Mouse (Mus musculus): ENCODE measurements at regions not wholly inside any gene's neighbourhood (a gene's known extent, or its start where the extent isn't known, plus 50 kb on each side); places are given as distances from the start of the nearest gene placed in this dataset.

GRCm38 (mm10) chr6:112152535-112153364 is 120.8 kb upstream of the Lmcd1 start:
- DNase-seq = no peak

DNA sequence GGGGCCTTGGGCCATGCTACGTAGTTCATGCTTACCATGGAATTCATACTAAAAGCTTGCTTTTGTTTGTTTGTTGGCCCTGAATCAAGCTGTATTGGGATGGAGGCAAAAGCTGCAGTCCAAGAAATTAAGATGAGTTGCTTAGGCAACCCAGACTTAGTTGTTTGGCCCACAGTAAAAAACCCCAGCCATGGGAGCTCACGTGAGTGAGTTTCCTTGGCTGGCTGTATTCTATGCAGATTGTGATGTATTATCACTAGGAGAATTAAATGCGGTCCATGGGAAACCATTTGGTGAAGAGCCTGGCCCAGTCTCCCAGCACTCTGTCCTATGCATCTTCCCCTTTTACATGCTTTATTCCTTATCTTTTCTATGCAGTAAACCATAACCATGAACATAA is 106.1 kb upstream of the Lmcd1 start:
- DNase-seq = no peak

- DNase-seq = no peak
These were observed 97.2 kb upstream of the Lmcd1 start for GRCm38 (mm10) chr6:112176344-112176743.

- DNase-seq = no peak
These were observed 85.9 kb upstream of the Lmcd1 start for GRCm38 (mm10) chr6:112187636-112188035.

- peak; percentile 46 for DNase-seq
These were observed 82.5 kb upstream of the Lmcd1 start for GRCm38 (mm10) chr6:112191032-112191431.

GRCm38 (mm10) chr6:112197445-112197844 is 76.1 kb upstream of the Lmcd1 start:
- DNase-seq = peak; percentile 38

- no peak for DNase-seq
These were observed 74.3 kb upstream of the Lmcd1 start for GRCm38 (mm10) chr6:112199241-112199640.

DNA sequence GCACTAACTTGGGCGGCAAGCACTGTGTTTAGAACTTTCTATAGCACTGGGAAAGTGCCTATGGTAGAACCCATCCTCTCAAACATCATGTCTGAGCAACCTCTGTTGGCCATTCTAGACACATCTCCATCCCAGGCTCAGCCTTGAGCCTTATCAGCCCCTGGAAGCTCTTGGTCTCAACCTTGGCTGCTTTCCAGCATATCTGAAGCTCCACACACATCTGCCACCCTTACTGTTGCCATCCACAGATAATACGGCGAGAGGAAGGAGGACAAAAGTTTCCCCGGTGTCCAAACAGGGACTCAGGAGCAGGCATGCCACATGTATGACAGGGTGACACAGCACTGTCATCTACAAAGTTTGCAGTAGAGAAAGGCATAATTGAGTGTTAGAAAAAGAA is 71.4 kb upstream of the Lmcd1 start:
- DNase-seq = no peak

- DNase-seq = no peak
These were observed 70.2 kb upstream of the Lmcd1 start for GRCm38 (mm10) chr6:112203321-112203720.

DNA sequence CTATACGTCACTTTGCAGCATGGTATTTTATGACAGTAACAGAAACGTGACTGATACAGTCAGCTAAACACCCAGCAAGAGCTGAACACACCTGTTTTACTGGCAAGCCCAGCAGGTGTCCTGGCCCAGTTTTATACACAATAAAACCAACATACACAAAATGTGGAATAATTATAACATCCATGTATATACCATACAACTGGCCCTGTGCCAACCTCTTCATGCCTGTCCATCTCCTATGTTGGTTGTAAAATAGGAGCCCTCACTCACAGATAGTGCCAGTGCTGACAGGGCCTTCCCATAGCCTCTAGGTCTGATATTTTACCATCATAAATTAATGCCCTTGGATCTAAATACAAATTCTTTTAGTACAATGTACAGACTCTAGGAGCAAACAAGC is 68.6 kb upstream of the Lmcd1 start:
- no peak for DNase-seq

DNA sequence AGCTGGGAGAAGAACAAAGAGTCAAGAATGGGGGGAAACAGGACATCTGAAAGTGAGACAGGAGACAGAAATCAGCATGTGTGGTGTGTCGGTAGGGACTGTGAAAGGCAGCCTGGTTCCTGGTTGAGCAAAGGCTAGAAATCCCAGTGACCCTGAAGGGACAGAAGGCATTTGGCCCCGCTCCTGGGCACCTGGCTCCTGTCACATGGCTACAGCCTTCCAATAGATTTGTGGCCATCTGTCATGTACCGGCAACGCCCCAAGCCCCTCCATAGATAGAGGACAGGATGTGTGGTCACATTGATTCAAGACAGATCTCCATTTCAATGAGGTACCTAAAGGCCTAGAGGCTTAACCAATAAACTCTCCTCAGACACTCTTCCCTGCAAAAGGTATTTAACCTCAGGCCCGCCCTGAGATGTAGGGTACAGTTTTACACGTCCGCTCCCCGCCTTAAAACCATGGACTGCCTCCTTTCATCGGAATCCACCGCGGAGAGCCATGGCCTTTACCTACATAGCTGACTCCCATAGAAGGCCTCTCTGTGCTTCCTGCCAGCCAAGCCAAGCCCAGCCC is 68.0 kb upstream of the Lmcd1 start:
- no peak for DNase-seq

GRCm38 (mm10) chr6:112207229-112207628 is 66.3 kb upstream of the Lmcd1 start:
- DNase-seq = peak; percentile 18

- DNase-seq = no peak
These were observed 63.2 kb upstream of the Lmcd1 start for GRCm38 (mm10) chr6:112210238-112210950.

DNA sequence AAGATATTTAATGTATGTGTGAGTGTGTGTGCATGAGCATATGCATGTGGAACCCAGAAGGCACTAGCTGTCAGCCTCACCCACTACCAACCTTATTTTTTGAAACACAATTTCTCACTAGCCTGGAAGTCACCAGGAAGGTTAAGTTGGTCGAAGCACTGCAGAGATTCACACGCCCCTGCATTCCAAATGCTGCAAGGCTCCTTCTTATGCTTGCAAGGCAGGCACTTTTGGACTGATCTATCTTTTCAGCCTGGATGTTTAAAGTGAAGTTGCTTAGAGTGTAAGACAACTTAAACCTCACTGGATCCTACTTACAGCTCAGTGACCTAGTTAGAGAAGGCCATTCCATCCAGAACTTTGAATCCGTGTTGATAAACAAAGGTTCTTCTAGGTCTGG is 56.7 kb upstream of the Lmcd1 start:
- no peak for DNase-seq

- no peak for DNase-seq
These were observed 55.3 kb upstream of the Lmcd1 start for GRCm38 (mm10) chr6:112218248-112218647.

GRCm38 (mm10) chr6:112219641-112220040 is 53.9 kb upstream of the Lmcd1 start:
- DNase-seq = no peak

GRCm38 (mm10) chr6:112220149-112220548 is 53.4 kb upstream of the Lmcd1 start:
- no peak for DNase-seq

DNA sequence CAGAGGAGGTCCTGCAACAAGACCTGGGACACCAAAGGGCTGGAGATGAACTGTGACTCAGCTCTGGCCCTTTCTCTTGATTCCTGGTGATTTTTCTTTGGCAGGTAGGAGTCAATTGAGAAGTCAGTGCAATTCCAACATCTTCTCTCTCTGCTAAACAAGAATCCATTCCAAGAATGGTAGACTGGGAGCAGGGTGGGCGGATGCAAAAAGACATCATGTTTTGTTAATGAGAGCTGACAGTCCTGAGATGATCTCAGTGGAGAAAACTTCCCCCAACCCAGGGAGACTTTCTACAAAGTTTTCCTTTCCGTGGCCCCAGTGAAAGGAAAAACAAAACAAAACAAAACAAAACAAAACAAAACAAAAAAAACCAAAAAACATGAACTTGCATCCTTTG is 52.2 kb upstream of the Lmcd1 start:
- DNase-seq = no peak

DNA sequence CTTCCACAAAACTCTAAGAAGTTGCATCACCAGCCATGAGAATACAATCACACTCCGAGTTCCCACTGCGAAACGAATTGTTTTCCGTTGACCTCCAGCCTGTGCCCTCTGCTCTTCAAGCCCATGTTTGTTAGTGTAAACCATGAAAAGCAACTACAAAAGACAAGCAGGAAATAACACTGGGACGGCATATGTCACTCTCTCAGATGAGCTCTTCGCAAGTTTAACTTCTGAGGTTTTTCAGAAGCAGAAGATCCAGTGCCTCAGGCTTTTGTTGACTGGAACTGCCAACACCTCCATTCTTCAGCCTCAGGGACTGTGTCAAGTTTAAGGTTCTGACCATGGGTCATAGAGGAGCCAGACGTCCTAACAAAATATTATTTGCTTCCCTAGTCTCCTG is 50.2 kb upstream of the Lmcd1 start:
- no peak for DNase-seq

All from cerebellum, adult 8-10 months (tissue).